Mouse (Mus musculus) kidney, adult 2 months (tissue): ENCODE measurements around the gene Chrm4.

Source experiments
- CTCF ChIP-seq: fragments of 200-500 bp; conservative IDR thresholded peaks from 2 replicates; pipeline ENCODE4 v1.5.1; 2011; ENCODE audit warnings: low read depth, mild to moderate bottlenecking, control low read depth, low read length, moderate library complexity, mixed read lengths; ENCODE audit not compliant: insufficient read depth, insufficient read length
- POLR2A ChIP-seq: fragments of 200-500 bp; IDR thresholded peaks from one replicate; pipeline ENCODE4 v1.6.1; 2011; ENCODE audit warnings: low read depth, low read length, control low read depth

GRCm38 (mm10) chr2:91972121-91972566, 45.1 kb downstream of the Chrm4 start:
- TF ChIP-seq POLR2A (no peak), CTCF (no peak)
